Mouse (Mus musculus) adrenal gland, postnatal 4 days (tissue): Measurements from ENCODE around the gene Tmem81. TPM values are rescaled to one million over a fixed set of nuclear protein-coding genes. Genes with fewer than 3 reads are reported as not detected.
"Not testable (repeated sequence)": the region's sequence is repeated elsewhere in the genome, so short reads cannot be mapped to it uniquely, and the experiment has no call there.

Experiments used
- DNase-seq, 2 experiments: peaks; one replicate each; pipeline ENCODE4 v3.0.0; 2021 to 2022; ENCODE audit warnings: low spot score in 2 of 2, mixed read lengths in 2 of 2
- long read RNA-seq, 2 experiments: library from polyadenylated mRNA; stranded (forward); transcript quantifications; one replicate each; pipeline ENCODE4 v2.0.0; 2021
- total RNA-seq, 2 experiments: library from RNA; stranded (reverse); gene quantifications; 2 replicates each; pipeline ENCODE4 v1.2.3; 2021

Tmem81 gene
- total RNA-seq: 1 to 10 TPM; 5.2 to 5.4 TPM
- long read RNA-seq, experiment 1, partial matches to known transcripts: 0 of 1 reads
- long read RNA-seq, experiment 1, other reads (novel, unspliced or antisense): 0 of 1 reads
- long read RNA-seq, experiment 2, partial matches to known transcripts: 0 of 1 reads
- long read RNA-seq, experiment 2, other reads (novel, unspliced or antisense): 0 of 1 reads

- DNase-seq: no peak
These were observed at the start of gene Tmem81 for GRCm38 (mm10) chr1:132506058-132506457. Tmem81 (plus strand) TSS chr1:132506230.

GRCm38 (mm10) chr1:132464651-132465050, 41.4 kb upstream of the Tmem81 start:
- DNase-seq: no peak

GRCm38 (mm10) chr1:132468926-132469325, 37.1 kb upstream of the Tmem81 start:
- peak; percentile 9 to 11 for DNase-seq

GRCm38 (mm10) chr1:132469519-132469918, 36.5 kb upstream of the Tmem81 start:
- DNase-seq: no peak

- not testable (repeated sequence) for DNase-seq
These were observed 36.0 kb upstream of the Tmem81 start for GRCm38 (mm10) chr1:132470031-132470430.

- no peak for DNase-seq
These were observed 35.0 kb upstream of the Tmem81 start for GRCm38 (mm10) chr1:132471032-132471431.

- DNase-seq: no peak
These were observed 34.5 kb upstream of the Tmem81 start for GRCm38 (mm10) chr1:132471499-132471898.

GRCm38 (mm10) chr1:132472537-132472936, 33.5 kb upstream of the Tmem81 start:
- no peak for DNase-seq

- no peak for DNase-seq
These were observed 31.5 kb upstream of the Tmem81 start for GRCm38 (mm10) chr1:132474496-132474895.

- DNase-seq: no peak
These were observed 29.5 kb upstream of the Tmem81 start for GRCm38 (mm10) chr1:132476575-132476927.

GRCm38 (mm10) chr1:132476928-132477691, 28.9 kb upstream of the Tmem81 start, which contains the start of gene Rbbp5:
Rbbp5 (plus strand) TSS chr1:132477365.
- DNase-seq: peak; percentile 67 to 75

GRCm38 (mm10) chr1:132479438-132479837, 26.6 kb upstream of the Tmem81 start:
- no peak for DNase-seq

GRCm38 (mm10) chr1:132481619-132482018, 24.4 kb upstream of the Tmem81 start:
- DNase-seq: no peak

- no peak for DNase-seq
These were observed 22.8 kb upstream of the Tmem81 start for GRCm38 (mm10) chr1:132483234-132483633.

GRCm38 (mm10) chr1:132483759-132484158, 22.3 kb upstream of the Tmem81 start:
- no peak for DNase-seq

GRCm38 (mm10) chr1:132500535-132500934, 5.5 kb upstream of the Tmem81 start:
- DNase-seq: no peak

GRCm38 (mm10) chr1:132505155-132505554, 875 bp upstream of the Tmem81 start:
- DNase-seq: no peak

- no peak for DNase-seq
These were observed 626 bp downstream of the Tmem81 start for GRCm38 (mm10) chr1:132506656-132507055.

GRCm38 (mm10) chr1:132509771-132510170, 3.7 kb downstream of the Tmem81 start:
- no peak for DNase-seq

- no peak for DNase-seq
These were observed 5.5 kb downstream of the Tmem81 start for GRCm38 (mm10) chr1:132511521-132511920.

GRCm38 (mm10) chr1:132512106-132512505, 6.1 kb downstream of the Tmem81 start:
- no peak for DNase-seq

GRCm38 (mm10) chr1:132515339-132515738, 9.3 kb downstream of the Tmem81 start:
- DNase-seq: no peak

GRCm38 (mm10) chr1:132516776-132517175, 10.7 kb downstream of the Tmem81 start:
- no peak for DNase-seq
